Mouse (Mus musculus) gastrocnemius, postnatal 14 days (tissue): ENCODE measurements around the gene Tex30. TPM values are rescaled to one million over a fixed set of nuclear protein-coding genes. Genes with fewer than 3 reads are reported as not detected.

Source experiments
- DNase-seq: peaks from one replicate; pipeline ENCODE4 v3.0.0; 2021; ENCODE audit warnings: mixed read lengths
- intact Hi-C: fragments of 180-260 bp; cut with DNase I; formaldehyde crosslinking; loops from one replicate; pipeline ENCODE4 v1.15.1; 2025; ENCODE audit warnings: low total_unique reads
- long read RNA-seq, 2 experiments: library from polyadenylated mRNA; stranded (forward); transcript quantifications; one replicate each; pipeline ENCODE4 v2.0.0; 2021
- total RNA-seq, 2 experiments: library from RNA; stranded (reverse); gene quantifications; 2 replicates each; pipeline ENCODE4 v1.2.3; 2021

Tex30 gene
- total RNA-seq, result 1 to 10 TPM; 4.5 to 6.2 TPM
- long read RNA-seq, experiment 1, partial matches to known transcripts, result 0 of 1 reads
- long read RNA-seq, experiment 1, other reads (novel, unspliced or antisense), result 0 of 1 reads
- long read RNA-seq, experiment 2, partial matches to known transcripts, result 0 of 6 reads
- long read RNA-seq, experiment 2, other reads (novel, unspliced or antisense), result 2 of 6 reads

DNA sequence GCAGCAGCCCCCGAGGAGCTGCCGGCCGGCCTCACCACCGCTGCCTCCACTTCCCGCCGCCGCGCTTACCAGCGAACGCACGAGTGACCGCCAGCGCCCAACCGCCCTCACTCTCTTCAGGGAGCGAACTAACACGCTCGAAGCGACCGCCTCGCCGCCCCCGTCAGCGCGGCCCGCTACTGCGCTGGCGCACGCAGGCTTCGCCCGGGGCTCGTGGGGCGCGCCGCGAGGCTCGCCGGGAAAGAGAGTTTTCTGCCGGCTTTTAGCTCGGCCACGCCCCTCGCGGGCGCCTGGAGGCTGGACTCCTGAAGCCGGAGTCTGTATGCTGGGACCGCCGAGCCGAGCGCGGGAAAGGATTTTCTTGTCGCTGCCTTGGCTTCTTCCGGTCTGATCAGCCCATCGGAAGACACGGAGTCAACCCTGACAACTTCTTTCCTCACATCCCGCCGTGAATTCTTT is at the start of gene Tex30:
Gene Tex30, minus strand, starts transcription at position 183 of the 459 bp plus-strand sequence.
- intact Hi-C loops, result no loop called here

GRCm38 (mm10) chr1:44148706-44149105 is 46.5 kb upstream of the Tex30 start:
- intact Hi-C loops, result no loop called here
- no peak for DNase-seq

More for the DNA sequence above, at the start of gene Tex30:
- DNase-seq, result peak; percentile 94

DNA sequence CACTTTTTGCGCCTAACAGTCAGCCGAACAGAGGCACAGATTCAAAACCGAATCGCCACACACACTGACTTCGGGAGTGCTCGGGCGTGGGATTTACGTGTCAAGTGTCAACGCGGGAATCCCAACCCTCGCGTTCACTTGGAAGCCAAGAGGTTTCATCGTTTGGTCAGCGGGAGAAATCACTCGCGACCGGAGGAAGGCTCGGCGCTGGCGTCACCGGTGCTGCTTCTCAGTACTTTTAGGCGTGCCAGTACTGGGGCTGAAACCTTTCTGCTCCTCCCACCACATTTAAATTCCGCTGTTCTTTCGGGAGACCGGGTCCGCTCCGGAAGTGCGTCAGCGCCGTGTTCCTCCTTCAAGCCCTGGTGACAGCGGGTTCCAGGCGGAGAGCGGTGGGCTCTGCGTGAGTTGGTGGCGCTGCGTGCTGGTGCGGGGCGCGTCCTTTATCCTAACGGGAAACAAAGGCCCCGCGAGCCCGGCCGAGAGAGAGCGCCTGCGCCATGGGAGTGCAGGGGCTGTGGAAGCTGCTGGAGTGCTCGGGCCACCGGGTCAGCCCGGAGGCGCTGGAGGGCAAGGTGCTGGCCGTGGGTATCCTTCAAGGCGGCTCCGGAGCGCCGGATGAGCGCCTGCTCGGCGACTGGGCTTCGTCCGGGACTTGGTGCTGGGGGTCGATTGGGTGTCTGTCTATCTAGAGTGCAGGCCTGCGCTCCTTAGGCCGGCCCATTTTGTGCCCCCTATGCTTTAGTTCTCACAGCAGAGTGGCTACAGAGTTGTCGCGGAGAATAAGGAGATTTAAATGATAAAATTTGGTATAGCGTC is 45.5 kb upstream of the Tex30 start, which contains the start of gene Ercc5:
Gene Ercc5, plus strand, starts transcription at position 182 of the 819 bp plus-strand sequence.
- intact Hi-C loops, result no loop called here
- peak; percentile 73 for DNase-seq

DNA sequence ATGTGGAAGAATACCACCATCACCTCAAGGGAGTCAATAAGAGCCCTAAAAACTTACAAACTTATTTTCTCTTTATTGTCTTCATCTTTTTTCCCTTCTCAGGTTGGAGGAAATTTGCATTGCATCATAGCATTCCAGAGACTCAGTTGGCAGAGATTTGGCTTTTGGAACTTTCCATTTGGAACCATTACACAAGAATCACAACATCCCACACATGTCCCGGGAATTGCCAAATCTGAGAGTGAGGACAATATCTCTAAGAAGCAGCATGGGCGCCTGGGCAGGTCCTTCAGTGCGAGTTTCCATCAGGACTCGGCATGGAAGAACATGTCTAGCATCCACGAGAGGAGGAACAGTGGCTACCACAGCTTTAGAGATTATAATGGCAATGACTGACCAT is 40.5 kb upstream of the Tex30 start:
- no peak for DNase-seq

GRCm38 (mm10) chr1:44140232-44140631 is 38.0 kb upstream of the Tex30 start:
- intact Hi-C loops, result no loop called here
- no peak for DNase-seq

More for the DNA sequence above, 40.5 kb upstream of the Tex30 start:
- intact Hi-C loops, result no loop called here

GRCm38 (mm10) chr1:44129929-44130581 is 27.8 kb upstream of the Tex30 start:
- intact Hi-C loops, result no loop called here
- DNase-seq, result no peak

- no peak for DNase-seq
These were observed 23.3 kb upstream of the Tex30 start for GRCm38 (mm10) chr1:44125590-44125989.

DNA sequence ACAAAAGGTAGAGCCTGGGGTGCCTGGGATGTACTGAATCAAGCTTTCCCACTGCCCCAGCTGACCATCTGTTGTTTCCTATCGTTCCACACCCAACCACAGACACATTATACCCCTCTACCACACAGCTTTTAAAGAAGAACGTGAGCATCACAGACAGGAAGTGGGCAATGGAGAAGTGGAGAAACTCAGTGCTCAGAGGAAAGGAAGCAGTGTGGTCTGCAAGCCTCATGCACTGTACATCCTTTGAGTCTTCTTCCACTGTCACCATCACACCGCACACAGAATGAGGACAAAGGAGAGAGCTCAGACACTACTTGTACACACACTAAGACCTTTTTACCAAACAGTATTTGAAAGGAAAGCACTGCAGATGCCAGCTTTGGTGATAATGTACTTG is 20.0 kb upstream of the Tex30 start:
- no peak for DNase-seq
- intact Hi-C loops, result no loop called here

More at GRCm38 (mm10) chr1:44125590-44125989, 23.3 kb upstream of the Tex30 start:
- intact Hi-C loops, result no loop called here

DNA sequence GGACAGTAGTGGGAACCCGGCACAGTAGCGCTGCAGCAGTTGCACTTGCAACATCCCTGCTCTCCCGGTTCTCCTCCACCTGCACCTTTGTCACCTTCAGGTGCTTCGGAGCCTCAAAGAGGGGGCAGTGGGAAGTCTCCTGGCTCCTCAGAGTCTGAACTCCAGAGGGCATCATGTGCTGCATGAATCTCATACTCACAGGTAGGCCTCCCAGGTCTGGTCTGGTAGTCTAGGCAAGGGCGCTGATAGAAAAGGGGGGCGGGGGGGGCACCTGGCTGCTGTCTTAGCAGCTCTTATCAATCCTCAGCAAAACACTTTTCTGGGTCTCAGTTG is 17.8 kb upstream of the Tex30 start:
- intact Hi-C loops, result no loop called here
- DNase-seq, result no peak

DNA sequence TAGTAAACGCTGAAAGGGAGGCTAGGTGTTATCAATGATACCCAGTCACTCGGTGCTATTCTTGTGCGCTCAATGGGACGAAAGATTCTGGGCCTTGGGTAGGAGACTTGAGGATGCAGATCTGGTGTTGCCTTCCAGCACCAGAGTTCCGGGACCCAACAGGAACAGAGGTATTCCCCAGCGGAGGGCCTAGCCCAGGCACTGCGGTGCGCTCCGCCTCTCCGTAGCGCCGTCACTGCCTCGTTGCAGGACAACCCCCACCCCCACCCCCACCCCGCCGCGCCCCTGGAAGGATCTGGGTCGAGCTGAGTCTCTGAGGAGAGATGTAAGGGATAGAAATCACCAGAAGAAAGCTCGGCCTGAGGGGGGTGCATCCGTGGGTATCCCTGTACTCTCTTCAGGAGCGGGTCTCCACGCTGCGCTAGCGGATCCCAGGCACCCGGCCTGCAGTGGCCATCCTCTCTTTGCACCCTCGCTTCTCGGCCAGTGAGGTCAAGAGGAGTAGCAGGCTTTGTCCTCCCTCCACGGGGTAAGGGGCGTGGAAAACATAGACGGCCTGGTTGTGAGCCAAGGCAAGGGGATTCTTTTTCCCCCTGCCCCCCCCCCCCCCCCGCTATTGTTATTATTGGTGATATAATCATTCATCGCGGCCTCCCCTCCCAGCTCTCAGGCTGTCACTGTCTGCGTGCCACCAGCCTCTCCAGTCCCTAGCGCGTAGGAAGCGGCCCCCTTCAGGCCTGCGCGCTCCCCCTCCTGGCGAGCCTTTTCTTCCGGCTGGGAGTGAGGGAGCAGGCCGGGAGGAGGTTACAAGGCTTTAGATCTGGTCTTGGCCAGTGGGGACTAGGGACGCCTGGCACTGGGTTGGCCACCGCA is 17.2 kb upstream of the Tex30 start:
- intact Hi-C loops, result no loop called here
- DNase-seq, result peak; percentile 83

DNA sequence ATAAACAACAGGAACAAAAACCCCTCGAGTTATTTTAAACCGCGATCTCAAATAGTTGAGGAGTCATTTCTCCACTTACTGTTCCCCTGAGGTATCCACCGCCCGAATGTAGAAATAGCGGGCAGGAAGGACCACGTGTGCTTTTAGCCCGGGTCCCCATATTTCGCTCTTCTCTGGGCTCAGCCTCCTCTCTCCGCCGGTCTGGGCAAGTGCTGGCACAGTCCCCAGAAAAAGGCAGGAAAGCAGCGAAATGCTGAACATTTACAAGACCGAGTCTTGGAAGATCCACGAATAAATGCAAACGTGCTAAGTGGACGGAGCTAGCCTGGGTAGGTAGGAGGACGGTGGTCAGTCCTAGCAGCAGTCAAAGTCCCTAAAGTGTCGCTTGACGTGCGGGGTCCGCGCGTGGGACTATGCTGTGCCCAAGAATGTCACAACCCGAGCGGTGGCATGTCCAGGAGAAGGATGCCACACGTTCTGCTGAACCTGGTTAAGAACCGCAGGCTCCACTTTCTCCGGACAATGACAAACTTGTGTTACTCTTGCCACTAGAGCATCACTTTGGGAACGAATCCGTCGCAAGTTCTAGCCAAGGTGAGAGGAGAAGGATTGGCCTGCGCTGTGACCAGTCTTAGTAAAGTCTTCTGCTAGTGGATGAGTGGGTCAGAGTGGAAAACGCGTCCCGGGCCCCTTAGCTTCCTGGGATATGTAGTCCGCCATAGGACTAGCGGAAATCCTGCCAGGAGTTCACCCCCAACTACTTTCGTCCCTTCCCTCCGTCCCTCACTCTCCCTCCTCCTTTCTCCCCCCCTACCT is 16.2 kb upstream of the Tex30 start, which contains the start of the genes Kdelc1 and Bivm:
Gene Kdelc1, minus strand, starts transcription at position 570 of the 816 bp plus-strand sequence.
Gene Bivm, plus strand, starts transcription at position 719 of the 816 bp plus-strand sequence.
- intact Hi-C loops, result no loop called here
- DNase-seq, result peak; percentile 90

GRCm38 (mm10) chr1:44117571-44117970 is 15.3 kb upstream of the Tex30 start:
- intact Hi-C loops, result no loop called here

DNA sequence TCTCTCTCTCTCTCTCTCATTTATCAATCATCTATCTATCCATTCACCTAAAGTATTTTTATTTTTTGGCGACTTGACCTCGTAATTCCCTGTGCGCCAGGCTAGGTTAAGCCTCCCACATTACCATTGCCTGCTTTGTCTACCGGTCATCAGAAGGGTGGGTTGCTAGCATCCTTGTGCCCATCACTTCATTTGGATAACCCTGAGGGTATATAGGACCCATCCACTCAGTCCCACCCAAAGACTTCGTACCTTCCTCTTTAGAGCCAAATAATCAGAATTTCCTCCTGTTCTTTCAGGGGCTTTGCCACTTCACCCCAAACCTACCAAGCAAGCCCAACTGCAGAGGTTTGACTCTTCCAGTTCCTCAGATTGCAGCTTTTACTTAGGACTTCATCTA is 698 bp upstream of the Tex30 start:
- intact Hi-C loops, result no loop called here
- no peak for DNase-seq

More at GRCm38 (mm10) chr1:44117571-44117970, 15.3 kb upstream of the Tex30 start:
- DNase-seq, result no peak

- intact Hi-C loops, result no loop called here
- no peak for DNase-seq
These were observed 604 bp downstream of the Tex30 start for GRCm38 (mm10) chr1:44101448-44102225.

- peak; percentile 23 for DNase-seq
- intact Hi-C loops, result loop anchor here (5.0 to 10.0 kb wide), 2 partner anchors 162 to 310 kb away; no protein-coding TSS in a partner anchor
These were observed 37.6 kb downstream of the Tex30 start for GRCm38 (mm10) chr1:44064625-44065024.

DNA sequence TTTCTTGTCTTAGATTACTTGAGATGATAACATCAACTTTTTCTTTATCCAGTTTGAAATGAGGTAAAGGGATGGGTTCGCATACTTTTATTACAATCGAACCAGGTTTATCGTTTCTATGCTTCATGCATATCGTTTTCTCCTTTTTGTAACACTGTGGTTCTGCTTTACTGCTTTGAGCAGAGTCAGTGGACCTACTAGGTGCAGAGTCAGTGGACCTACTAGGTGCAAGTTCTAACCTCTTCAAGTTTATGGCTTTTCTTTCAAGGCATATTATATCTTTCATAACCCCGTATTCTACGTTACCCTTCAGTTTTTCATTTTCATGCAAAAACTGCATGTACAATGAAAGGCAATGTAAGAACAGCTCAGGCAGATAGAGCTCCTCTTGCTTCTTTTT is 38.8 kb downstream of the Tex30 start:
- DNase-seq, result no peak
- intact Hi-C loops, result loop anchor here (5.0 to 10.0 kb wide), 2 partner anchors 161 to 309 kb away; no protein-coding TSS in a partner anchor

DNA sequence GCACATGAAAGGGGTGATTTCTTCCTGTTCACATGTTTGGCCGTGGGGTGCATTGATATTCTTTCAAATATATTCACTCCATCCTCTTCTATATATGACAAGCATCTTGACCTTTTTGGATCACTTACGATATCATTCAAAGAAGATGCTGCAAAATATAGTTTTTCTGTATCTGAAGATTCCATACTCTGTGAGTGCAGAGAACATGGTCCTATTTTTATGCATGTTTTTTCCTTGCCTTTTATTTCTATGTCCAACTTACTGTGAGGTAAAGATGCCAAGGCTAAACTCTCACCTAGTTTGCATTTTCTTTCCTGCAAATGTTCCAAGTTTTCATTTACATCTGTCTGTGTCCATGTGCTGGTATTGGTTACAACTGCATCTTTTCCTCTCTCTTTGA is 40.4 kb downstream of the Tex30 start, which contains the start of gene Gm8251:
Gene Gm8251, minus strand, starts transcription at position 101 of the 400 bp plus-strand sequence.
- no peak for DNase-seq
- intact Hi-C loops, result loop anchor here (5.0 to 10.0 kb wide), 2 partner anchors 160 to 307 kb away; no protein-coding TSS in a partner anchor
